Mouse (Mus musculus) megakaryocyte, embryonic 14.5 days (primary cell): Measurements from ENCODE around the gene Cemip.

ENCODE experiments used
- FLI1 ChIP-seq: IDR thresholded peaks from 2 replicates; pipeline ENCODE4 v1.6.1; 2012; ENCODE audit warnings: low read length, inconsistent platforms, mixed read lengths
- GATA1 ChIP-seq: IDR thresholded peaks from 3 replicates; pipeline ENCODE4 v1.6.1; 2012; ENCODE audit warnings: mixed read lengths, low read length, inconsistent platforms, borderline replicate concordance

- TF ChIP-seq GATA1 (no peak), FLI1 (no peak)
Measured at GRCm38 (mm10) chr7:83886366-83887129, 199.8 kb downstream of the Cemip start.
